Mouse (Mus musculus) stomach, postnatal 0 days (tissue): ENCODE measurements around the gene Fars2.

ENCODE experiments used
- CTCF ChIP-seq: IDR thresholded peaks from 2 replicates; pipeline ENCODE4 v1.5.1; 2016; ENCODE audit warnings: antibody characterized with exemption, low read depth, mild to moderate bottlenecking, moderate library complexity
- EP300 ChIP-seq: optimal IDR thresholded peaks from 2 replicates; pipeline ENCODE3; 2016; ENCODE audit warnings: antibody characterized with exemption

DNA sequence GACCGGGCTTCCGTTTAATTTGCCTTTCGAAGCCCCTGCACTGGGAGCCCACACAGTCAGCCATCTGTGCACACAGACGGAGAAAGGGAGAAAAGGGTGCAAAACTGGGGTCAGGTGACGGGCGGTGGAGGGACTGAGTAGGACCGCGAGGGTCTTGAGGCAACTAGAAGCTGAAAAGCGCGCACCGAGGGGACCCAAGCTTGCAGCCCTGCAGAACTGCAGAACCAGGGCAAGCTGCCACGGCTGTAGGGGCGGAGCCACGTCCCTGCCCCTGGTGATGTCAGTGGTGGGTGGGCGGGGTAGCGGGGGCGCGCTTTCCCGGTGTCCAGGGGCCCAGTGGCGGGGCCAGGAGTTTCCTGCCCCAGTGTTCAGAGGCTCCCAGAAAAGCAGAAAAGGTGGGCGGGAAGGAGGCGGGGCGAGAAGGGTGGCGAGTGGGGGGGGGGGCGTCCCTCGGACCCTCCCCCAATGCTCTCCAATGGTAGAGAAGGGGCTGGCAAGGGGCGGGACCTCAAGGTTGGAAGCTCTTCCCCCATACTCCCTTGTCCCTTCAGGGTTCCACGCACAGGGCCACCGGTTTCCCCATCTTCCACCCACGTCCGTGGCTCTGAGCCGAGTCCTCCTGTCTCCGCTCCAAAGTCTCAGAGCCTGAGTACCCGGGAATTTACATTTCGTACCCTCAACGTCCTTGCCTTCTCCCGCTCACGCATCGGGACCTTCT is 618.8 kb downstream of the Fars2 start:
- TF ChIP-seq CTCF (no peak), EP300 (no peak)
